Mouse (Mus musculus) retina, adult 2 months (tissue): ENCODE results near the gene Gm8369.
"Not testable (repeated sequence)": the region's sequence is repeated elsewhere in the genome, so short reads cannot be mapped to it uniquely, and the experiment has no call there.

Experiments
- DNase-seq: peaks from one replicate; pipeline ENCODE4 v3.0.0-alpha.2; 2012; ENCODE audit warnings: low read depth, low spot score

The Gm8369 gene

DNA sequence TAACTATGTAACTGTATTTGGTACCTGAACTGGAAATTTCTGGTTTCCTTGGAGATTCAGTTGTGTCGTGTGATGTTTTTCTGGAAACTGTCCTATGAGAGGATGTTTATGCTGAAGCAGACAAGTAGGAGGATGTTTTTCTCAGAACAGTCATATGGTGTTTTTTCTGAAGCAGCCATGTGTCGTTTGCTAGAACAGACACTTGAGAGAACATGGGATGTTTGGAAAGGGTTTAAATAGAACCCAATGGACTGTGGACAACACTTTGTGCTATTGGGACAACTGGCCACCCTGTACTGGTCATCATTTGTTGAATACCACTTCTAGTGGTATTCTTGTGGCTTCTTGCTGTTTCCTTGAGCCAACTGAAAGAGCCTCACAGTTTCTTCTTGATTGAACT, at the start of gene Gm8369:
Gm8369 (plus strand) TSS at position 193 of the 400 bp plus-strand sequence.
- no peak for DNase-seq

GRCm38 (mm10) chr19:11443338-11443737, 42.4 kb upstream of the Gm8369 start, which contains the start of gene Ms4a4b:
Gene Ms4a4b, plus strand, starts transcription at chr19:11443553.
- no peak for DNase-seq

DNA sequence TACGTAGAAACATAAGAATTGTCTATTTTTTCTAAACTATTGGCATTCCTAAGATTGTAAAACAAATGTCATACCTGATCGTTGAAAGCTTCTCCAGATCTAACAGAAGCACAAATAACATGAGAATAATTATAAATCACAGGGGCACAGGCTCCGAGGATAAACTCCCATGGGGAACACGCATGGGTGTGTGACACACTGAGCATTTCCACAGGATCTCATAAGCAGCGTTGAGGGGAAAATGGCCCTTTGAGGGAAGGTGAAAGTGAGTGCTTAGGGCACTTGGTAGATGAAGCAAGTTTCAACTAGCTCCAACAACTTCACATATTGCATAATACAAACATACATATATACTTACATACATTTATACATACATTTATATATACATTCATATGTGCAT, 41.8 kb upstream of the Gm8369 start:
- no peak for DNase-seq

GRCm38 (mm10) chr19:11447238-11447637, 38.5 kb upstream of the Gm8369 start:
- no peak for DNase-seq

DNA sequence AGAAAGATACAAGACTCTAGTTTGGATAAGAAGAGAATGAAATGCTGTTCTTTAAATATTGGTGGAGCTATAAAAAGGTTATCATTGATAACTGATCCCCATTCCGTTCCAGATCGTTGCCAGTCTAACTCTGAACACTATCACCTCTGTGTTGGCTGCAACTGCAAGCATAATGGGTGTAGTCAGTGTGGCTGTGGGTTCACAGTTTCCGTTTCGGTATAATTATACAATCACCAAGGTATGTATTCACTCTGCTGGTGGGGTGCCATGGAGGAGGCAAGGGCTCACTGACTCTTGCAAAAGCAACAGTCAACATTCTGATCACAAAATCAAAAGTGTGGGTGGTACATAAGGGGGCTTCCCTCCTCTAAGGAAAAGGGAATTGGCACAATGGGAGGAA, 26.7 kb upstream of the Gm8369 start:
- DNase-seq = not testable (repeated sequence)

GRCm38 (mm10) chr19:11464795-11465194, 20.9 kb upstream of the Gm8369 start:
- DNase-seq = not testable (repeated sequence)

DNA sequence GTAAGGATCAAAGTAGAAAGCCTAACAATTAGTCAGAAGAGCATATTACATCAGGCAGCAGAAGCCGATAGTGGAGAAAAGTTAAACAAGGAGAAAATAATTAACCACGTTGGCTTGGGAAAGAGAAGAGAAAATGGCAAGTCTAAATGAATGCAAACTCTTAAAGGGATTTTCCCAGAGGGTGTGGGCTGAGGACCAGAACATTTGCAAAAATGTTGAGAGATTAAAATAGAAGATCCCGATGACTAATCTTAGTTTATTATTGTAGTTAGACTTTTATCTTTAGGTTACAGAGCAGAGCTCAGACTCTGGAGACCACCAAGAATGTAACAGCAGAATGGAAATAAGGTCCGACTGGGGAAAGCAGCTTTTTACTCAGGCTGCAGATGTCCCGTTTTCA, 19.3 kb upstream of the Gm8369 start:
- no peak for DNase-seq

GRCm38 (mm10) chr19:11468361-11468760, 17.4 kb upstream of the Gm8369 start:
- not testable (repeated sequence) for DNase-seq

DNA sequence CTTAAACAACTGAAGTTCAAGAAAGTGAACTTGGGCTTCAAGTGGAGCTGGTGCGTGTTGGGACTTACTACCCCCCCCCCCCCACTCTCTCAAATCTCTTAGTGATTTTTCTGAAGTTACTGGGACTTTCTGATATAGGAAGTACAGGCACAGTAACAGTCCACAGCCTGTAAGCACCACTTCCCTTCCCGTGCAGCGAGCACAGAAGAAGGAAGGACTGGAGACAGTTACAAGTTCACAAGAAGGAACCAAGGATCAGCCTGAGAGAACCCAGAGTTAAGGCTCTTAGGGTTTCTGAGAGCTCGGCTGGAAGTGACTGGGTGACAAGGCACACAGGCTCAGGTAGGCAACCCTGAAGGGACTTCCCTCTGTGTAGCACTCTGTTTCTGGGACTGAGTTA, 16.5 kb upstream of the Gm8369 start, which contains the start of gene Ms4a6c:
Ms4a6c (plus strand) TSS at position 152 of the 400 bp plus-strand sequence.
- not testable (repeated sequence) for DNase-seq

DNA sequence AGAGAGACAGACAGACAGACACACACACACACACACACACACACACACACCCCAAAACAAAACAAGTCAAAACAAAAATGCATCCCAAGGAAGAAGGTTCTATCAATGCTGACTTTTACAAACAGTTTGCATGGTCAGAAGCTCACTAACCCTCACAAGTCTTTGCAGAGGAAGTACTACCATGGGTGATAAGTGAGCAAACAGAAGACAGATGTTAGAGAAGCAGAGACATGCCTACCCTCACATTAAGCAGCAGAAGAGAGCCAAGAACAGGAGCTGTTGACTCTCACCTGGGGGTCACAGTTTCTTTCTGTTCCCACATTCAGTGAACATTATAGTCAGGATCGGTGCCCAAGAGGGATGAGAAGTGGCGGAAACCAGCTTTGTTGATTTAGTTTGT, 6.0 kb upstream of the Gm8369 start:
- DNase-seq = no peak

DNA sequence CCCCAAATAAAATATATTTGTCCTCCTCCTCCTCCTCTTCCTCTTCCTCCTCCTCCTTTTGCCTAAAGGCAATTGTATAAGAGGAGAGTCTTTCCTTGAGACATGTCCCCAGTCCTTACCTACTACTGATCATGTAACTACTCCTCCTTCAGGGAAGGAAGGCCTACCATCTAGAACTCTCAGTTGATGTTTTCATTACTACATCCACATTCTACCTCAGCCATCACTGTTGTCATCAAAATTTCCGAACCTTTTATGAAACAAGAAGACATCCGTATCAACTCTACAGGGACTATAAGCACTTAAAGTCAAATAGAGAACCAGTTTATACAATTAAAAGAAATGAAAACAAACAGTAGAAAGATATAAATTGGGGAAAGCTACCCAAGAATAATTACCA, 3.1 kb upstream of the Gm8369 start:
- no peak for DNase-seq

DNA sequence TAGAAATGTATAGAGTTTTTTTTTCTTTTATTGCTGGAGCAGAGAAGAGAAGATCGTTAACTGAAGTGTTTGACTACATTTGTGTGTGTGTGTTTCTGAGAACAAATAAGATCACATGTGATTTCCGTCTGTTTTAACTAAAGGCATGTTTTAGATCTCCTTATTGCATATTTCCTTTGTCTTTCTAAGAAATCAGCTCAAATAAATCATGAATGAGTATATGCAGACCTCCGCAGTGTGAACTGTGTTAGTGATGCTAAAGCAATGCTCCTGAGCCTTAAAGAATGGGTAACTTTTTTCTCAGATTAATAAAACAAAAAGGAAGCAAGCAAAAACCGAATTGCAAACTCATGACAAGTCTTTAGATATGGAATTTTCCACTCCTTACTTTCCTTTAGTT, 1.8 kb upstream of the Gm8369 start:
- DNase-seq = no peak

- DNase-seq = no peak
These were observed 1.4 kb upstream of the Gm8369 start for GRCm38 (mm10) chr19:11484388-11484787.

DNA sequence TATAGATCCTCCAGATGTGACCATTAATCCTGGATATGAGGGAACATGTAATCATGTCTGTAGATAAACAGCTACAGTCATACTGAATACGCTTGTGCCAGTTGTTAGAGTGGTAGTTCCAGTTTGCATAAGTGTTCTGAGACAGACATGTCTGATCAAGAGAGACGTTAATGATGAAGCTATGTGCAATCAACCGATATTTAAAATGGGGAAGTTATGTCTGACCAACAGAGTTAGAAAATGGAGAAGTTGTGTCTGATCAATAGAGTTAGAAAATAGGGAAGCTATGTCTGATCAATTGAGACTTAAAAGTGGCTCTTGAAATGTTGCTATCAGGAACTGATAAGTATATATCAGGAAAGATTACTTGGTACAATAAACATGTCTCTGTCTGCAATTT, 472 bp upstream of the Gm8369 start:
- DNase-seq = no peak

- DNase-seq = no peak
These were observed 861 bp downstream of the Gm8369 start for GRCm38 (mm10) chr19:11486599-11486998.

DNA sequence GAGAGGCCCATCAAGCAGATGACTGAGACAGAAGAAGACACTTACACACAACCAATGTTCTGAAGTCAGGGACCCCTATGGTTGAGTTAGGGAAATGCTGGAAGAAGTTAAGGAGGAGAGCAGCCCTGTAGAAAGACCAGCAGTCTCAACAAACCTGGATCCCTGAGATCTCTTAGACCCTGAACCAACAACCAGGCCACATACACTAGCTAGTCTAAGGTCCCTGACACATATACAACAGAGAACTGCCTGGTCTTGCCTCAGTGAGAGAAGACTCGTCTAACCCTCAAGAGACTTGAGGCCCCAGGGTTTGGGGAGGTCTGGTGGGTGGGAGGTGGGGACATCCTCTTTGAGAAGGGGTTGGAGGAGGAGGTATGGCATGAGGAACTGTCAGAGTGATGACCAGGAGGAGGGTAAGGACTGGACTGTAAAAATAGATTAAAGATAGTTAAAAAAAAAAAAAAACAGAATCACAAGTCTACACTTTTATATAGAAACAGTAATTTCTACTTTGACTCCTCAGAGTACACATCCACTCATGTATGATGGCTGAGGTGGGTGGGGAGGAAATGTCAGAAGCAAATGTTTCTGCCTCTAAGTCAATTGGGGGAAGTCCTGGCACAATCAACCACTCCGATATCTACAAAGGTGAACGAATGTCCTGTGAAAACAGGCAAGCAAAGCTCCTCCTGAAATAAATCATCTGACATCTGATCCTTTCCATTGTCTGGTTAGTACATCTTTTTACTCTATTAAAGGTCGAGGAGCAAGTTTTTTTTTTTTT, 5.9 kb downstream of the Gm8369 start:
- DNase-seq = no peak

DNA sequence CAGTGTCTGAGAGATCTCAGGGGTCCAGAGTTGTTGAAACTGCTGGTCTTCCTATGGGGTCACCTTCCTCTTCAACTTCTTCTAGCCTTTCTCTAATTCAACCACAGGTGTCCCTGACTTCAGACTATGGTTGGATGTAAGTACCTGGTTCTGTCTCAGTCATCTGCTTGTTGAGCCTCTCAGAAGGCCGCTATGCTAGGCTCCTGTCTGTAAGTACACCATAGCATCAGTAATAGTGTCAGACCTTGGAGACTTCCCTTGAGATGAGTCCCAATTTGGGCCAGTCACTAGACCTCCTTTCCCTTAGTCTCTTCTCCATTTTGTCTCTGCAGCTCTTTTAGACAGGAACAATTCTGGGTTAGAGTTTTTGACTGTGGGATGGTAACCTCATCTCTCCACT, 6.9 kb downstream of the Gm8369 start:
- DNase-seq = no peak

GRCm38 (mm10) chr19:11494519-11494918, 8.8 kb downstream of the Gm8369 start:
- DNase-seq = no peak

GRCm38 (mm10) chr19:11496361-11496760, 10.6 kb downstream of the Gm8369 start:
- DNase-seq = no peak

DNA sequence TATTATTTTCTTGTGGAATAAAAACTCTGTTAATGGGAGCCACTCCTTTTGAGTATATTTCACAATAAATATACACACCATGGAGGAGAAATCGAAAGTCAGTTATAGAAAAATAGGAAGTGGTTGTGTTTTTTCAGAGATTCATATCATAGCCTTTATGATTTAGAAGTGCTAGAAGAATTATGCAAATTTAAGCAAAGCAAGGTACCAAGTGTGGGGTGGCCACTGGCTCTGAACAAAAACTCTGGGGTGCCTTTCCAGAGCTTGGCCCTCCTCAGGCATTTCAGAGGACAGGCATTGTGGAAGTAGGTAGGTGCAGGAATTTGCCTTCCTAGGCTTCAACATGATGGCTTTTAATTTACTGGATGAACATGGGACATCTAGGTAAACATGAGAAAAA, 11.6 kb downstream of the Gm8369 start:
- not testable (repeated sequence) for DNase-seq

GRCm38 (mm10) chr19:11500796-11501195, 15.1 kb downstream of the Gm8369 start:
- DNase-seq = no peak

DNA sequence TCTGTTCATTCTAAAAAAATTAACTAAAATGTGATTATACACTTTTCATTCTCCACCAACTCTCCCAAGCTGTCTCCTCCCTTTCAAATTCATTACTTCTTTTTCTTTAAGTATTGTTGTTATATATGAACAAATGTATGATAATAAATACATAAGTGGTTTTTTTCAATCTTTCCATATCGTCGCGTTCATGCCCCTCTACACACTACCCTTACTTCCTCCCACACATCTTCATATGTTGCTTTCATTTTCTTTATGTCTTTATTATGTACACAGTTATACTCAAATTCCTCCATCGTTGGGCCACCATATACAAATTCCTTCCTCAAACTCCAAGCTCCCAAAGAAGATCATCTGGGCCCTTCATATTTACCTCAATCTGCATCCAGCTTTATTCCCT, 15.6 kb downstream of the Gm8369 start:
- DNase-seq = no peak

GRCm38 (mm10) chr19:11504857-11505256, 19.1 kb downstream of the Gm8369 start:
- DNase-seq = no peak

DNA sequence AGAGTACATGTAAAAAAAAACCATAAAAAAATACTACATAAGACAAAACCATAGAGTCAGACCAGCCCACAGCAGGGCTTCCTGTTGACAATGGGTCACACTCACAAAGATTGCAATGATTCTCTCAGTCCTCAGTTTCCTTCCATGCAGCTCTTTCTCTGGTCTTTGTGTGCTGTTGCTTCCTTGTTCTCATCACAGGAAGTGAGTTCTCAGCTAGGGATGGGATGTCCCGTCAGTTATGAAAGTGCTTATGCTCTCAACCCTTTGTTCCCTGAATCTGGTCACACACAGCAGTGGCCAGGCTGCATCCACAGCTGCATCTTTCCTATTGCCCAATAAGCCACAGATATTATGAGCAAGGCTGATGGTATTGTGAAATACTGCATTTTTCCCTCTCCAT, 27.7 kb downstream of the Gm8369 start:
- no peak for DNase-seq
